Mouse (Mus musculus): Measurements from ENCODE around the gene Ptprg.

DNA sequence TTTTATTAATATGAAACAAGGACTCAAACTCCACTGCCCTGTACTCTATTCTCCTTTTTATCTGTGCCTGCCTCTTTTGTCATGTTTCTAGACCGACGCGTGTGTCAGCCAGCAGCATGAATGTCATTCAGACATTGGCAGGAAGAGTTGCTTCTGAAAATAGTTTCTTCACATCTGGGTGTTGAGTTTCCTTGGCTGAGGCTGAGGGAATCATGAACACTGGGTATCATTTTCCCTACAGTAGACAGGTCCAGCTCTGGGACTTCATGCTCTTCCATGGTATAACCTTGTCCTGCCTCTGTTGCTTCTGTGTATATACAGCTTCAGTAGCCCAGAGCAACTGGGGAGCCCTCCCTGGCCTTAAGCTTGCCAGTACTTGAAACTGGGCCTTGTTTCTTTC is 310.0 kb downstream of the Ptprg start:
- no peak for TF ChIP-seq CTCF (IDR thresholded peaks at IDR 0.05; ENCODE audit: extremely low read depth, insufficient read length, insufficient replicate concordance, low read depth, low read length)
- TF ChIP-seq POLR2A (IDR thresholded peaks at IDR 0.05; ENCODE audit: low read depth, low read length) = no peak

Data from small intestine, adult 2 months (tissue).